Mouse (Mus musculus): ENCODE measurements around the gene Mtcl1.

DNA sequence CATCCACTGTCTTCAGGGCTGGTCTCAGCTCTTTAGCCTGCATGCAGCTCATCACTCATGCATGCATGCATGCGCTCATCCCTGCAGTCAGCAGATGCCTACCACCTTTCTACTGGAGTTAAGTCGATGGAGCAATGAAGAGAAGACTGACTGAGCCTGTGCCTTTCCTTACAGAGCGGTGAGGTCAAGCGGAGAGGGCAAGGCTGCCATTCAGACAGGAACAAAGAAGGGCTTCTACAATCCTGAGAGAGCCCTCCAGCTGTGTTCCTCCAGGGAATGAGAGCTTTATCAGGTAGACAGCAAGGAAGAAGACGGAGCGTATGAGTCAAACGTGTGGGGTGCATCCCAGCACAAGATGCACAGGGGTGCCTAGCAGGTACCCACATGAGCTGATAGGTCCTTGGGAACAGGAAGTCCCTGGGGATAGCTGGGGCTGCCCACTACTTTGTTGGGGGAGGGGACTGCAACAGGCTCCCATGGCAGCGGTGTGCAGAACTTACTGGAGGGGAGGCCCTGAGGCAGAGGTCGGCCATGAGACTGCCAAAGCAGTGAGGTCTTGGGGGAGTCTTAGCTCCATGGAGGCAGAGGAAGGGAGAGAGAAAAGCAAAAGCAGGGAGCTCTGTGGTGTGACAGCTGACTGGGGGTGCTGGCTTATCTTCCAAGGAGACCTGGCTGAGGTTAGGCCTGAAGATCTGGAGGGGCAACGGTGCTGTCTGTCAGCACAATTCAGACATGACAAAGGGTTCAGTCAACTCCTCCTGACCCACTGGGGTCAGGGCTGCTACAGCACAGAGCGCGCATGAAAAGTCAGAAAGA, 37.2 kb downstream of the Mtcl1 start:
- TF ChIP-seq CTCF (IDR thresholded peaks at IDR 0.05; ENCODE audit: low read depth, low read length) (no peak), EP300 (IDR thresholded peaks at IDR 0.05; ENCODE audit: insufficient read depth, low read depth, low read length) (no peak)

Data from ES-Bruce4 (cell line).